Comparison of ENCODE assay signal across 21 mouse cellular contexts in genomic region chr2:130929994-130930393, GRCm38 (mm10). TPM values are rescaled to one million over a fixed set of nuclear protein-coding genes. Genes with fewer than 3 reads are reported as not detected.
A peak's percentile ranks its signal among the peaks of the same experiment; 100 is the strongest.
DNase-seq lines count a peak whose midpoint lies in the region; ATAC-seq and TF ChIP-seq lines count a peak whose summit lies in the region.
"Had no signal": no experiment of that assay in that cellular context is flagged by ENCODE, and none has a peak within 500 bp of the region (broad histone marks: within the 10 kb centered on the region; RNA-seq: fewer than 3 reads in every experiment).

No protein-coding gene starts in this region.

- TF ChIP-seq EP300 in liver, embryonic 14.5 days (IDR thresholded peaks at IDR 0.05; ENCODE audit: low read depth): no peak

- no peak overlapping the region for H3K9ac ChIP-seq in liver, embryonic 11.5 days (ENCODE audit: low read depth, low read length)
- no peak overlapping the region for H3K9ac ChIP-seq in liver, embryonic 14.5 days (replicated peaks)
- H3K9ac ChIP-seq: hindbrain, embryonic 12.5 days; kidney, embryonic 15.5 days; lung, embryonic 14.5 days had no signal

- DNase-seq in liver: peak; percentile 31
- no peak for DNase-seq in liver, embryonic 11.5 days (ENCODE audit: low spot score)
- peak; percentile 37 for DNase-seq in MEL-GATA-1-ER (ENCODE audit: extremely low read depth, low read depth)
- DNase-seq in liver, embryonic 14.5 days (ENCODE audit: low read depth in 3 of 3, low spot score in 3 of 3): peak in 2 of 3 experiments; percentile 14 to 22
- peak; percentile 8 to 48 for DNase-seq in monocyte, adult 2 months (ENCODE audit: low read depth in 1 of 2, low spot score in 2 of 2)
- DNase-seq in heart, adult 11 months: no peak
- no peak for DNase-seq in ovary, postnatal 36 days (ENCODE audit: low spot score)
- DNase-seq in cerebellum, postnatal 25 days: no peak
- DNase-seq: cerebellum, adult 8-10 months; gastrocnemius, postnatal 36 days; kidney, postnatal 4 days; lung, embryonic 14.5 days; thymus, postnatal 36 days had no signal

- no peak for TF ChIP-seq CTCF in liver, embryonic 14.5 days (IDR thresholded peaks at IDR 0.05; ENCODE audit: low read depth)

- no peak overlapping the region for H3K4me2 ChIP-seq in liver, embryonic 11.5 days
- no peak overlapping the region for H3K4me2 ChIP-seq in liver, embryonic 14.5 days (ENCODE audit: low read depth)
- H3K4me2 ChIP-seq: hindbrain, embryonic 12.5 days; kidney, embryonic 15.5 days; lung, embryonic 14.5 days had no signal

- no peak overlapping the region for H3K27ac ChIP-seq in liver, embryonic 11.5 days (ENCODE audit: low read depth, low read length)
- no peak overlapping the region for H3K27ac ChIP-seq in liver, embryonic 14.5 days
- H3K27ac ChIP-seq: heart, embryonic 10.5 days; hindbrain, embryonic 12.5 days; kidney, embryonic 15.5 days; limb, embryonic 10.5 days had no signal

- no peaks in the 10 kb centered on the region for H3K9me3 ChIP-seq in liver, embryonic 11.5 days (ENCODE audit: control insufficient read depth, low read length)
- no peaks in the 10 kb centered on the region for H3K9me3 ChIP-seq in liver, embryonic 14.5 days (ENCODE audit: control insufficient read depth, low read length)
- H3K9me3 ChIP-seq: heart, embryonic 10.5 days; hindbrain, embryonic 12.5 days; kidney, embryonic 15.5 days; limb, embryonic 10.5 days; megakaryocyte, embryonic 14.5 days had no signal

- H3K4me1 ChIP-seq in liver, embryonic 11.5 days (replicated peaks; ENCODE audit: control insufficient read depth, insufficient read depth, low read length): no peaks in the 10 kb centered on the region
- H3K4me1 ChIP-seq in liver, embryonic 14.5 days (replicated peaks; ENCODE audit: control insufficient read depth in 2 of 2, insufficient read depth in 2 of 2, low read length in 1 of 2): peaks cover 0 to 7% of the 10 kb centered on the region in 2 experiments; a peak in 2 of 4 replicates
- H3K4me1 ChIP-seq: hindbrain, embryonic 12.5 days; limb, embryonic 10.5 days had no signal

- no peak overlapping the region for H3K4me3 ChIP-seq in liver, embryonic 11.5 days (ENCODE audit: low read depth, low read length)
- no peak overlapping the region for H3K4me3 ChIP-seq in liver, embryonic 14.5 days (ENCODE audit: insufficient read depth in 1 of 2, low read depth in 2 of 2, low read length in 2 of 2)
- H3K4me3 ChIP-seq: heart, embryonic 10.5 days; hindbrain, embryonic 12.5 days; kidney, embryonic 15.5 days; limb, embryonic 10.5 days; megakaryocyte, embryonic 14.5 days had no signal

- no peaks in the 10 kb centered on the region for H3K27me3 ChIP-seq in liver, embryonic 11.5 days (replicated peaks; ENCODE audit: control insufficient read depth, insufficient read depth, low read length)
- H3K27me3 ChIP-seq in liver, embryonic 14.5 days (ENCODE audit: control insufficient read depth, insufficient read depth, low read length): no peaks in the 10 kb centered on the region
- H3K27me3 ChIP-seq: hindbrain, embryonic 12.5 days; kidney, embryonic 15.5 days; megakaryocyte, embryonic 14.5 days had no signal

- WGBS in liver, embryonic 11.5 days: 50% methylated on average over 5 of the region's 5 CpGs
- WGBS in liver, embryonic 14.5 days (ENCODE audit: insufficient replicate concordance): 20% methylated on average over 5 of the region's 5 CpGs

- ATAC-seq in liver, embryonic 11.5 days (replicated peaks; ENCODE audit: low FRiP score): no peak
- no peak for ATAC-seq in liver, embryonic 14.5 days (ENCODE audit: insufficient read depth)
- ATAC-seq: CD4-positive, CD25-positive, alpha-beta regulatory T cell, adult 4 months; forebrain, embryonic 16.5 days; inflammation-experienced regulatory T-cells, adult 6 months had no signal

- H3K36me3 ChIP-seq in liver, embryonic 11.5 days (ENCODE audit: control insufficient read depth, insufficient read depth, low read length): no peaks in the 10 kb centered on the region
- no peaks in the 10 kb centered on the region for H3K36me3 ChIP-seq in liver, embryonic 14.5 days (replicated peaks; ENCODE audit: control insufficient read depth, insufficient read depth, low read depth)
- H3K36me3 ChIP-seq: heart, embryonic 10.5 days; hindbrain, embryonic 12.5 days; limb, embryonic 10.5 days had no signal

RNA-seq across cellular contexts. Expression of gene Atrn, which starts 23.7 kb away (rescaled TPM):
- polyA plus RNA-seq in liver, embryonic 11.5 days (2014; fragmentation: Nextera tagmentation; extraction: Ambion mirVana): 5.3 and 7.0 TPM in 2 replicates
- polyA plus RNA-seq in liver, embryonic 14.5 days (2012; rRNA removed): 3.1 and 3.2 TPM in 2 replicates
- polyA plus RNA-seq in liver, embryonic 14.5 days (2014; fragmentation: Nextera tagmentation; extraction: Ambion mirVana): 2.4 and 2.5 TPM in 2 replicates

RNA-seq across cellular contexts. Expression of gene 4930402H24Rik, which starts 23.8 kb away (rescaled TPM):
- polyA plus RNA-seq in liver, embryonic 11.5 days (2014; fragmentation: Nextera tagmentation; extraction: Ambion mirVana): 15.4 and 20.6 TPM in 2 replicates
- 3.9 and 4.4 TPM in 2 replicates for polyA plus RNA-seq in liver, embryonic 14.5 days (2012; rRNA removed)
- polyA plus RNA-seq in liver, embryonic 14.5 days (2014; fragmentation: Nextera tagmentation; extraction: Ambion mirVana): 6.9 and 8.6 TPM in 2 replicates

Comparison
In these comparisons a context has a peak if more than half of its experiments do, and no peak if none do; other contexts are left out.
1. DNase-seq: peak in liver (single experiment), MEL-GATA-1-ER (single experiment), liver, embryonic 14.5 days (2 of 3) and monocyte, adult 2 months (2 of 2); none in liver, embryonic 11.5 days (single experiment), heart, adult 11 months (single experiment), ovary, postnatal 36 days (single experiment) and cerebellum, postnatal 25 days (0 of 2).